Mouse (Mus musculus) heart, adult 2 months (tissue): ENCODE results near the gene Plekhm1.

Source experiments
- CTCF ChIP-seq: fragments of 200-600 bp; IDR thresholded peaks from 2 replicates; pipeline ENCODE4 v1.8.1; 2022; ENCODE audit warnings: antibody characterized with exemption, mild to moderate bottlenecking, moderate library complexity
- EP300 ChIP-seq: fragments of 200-500 bp; IDR thresholded peaks from 2 replicates; pipeline ENCODE4 v1.6.1; 2011; ENCODE audit warnings: low read depth, low read length, control low read depth; ENCODE audit not compliant: insufficient read depth

DNA sequence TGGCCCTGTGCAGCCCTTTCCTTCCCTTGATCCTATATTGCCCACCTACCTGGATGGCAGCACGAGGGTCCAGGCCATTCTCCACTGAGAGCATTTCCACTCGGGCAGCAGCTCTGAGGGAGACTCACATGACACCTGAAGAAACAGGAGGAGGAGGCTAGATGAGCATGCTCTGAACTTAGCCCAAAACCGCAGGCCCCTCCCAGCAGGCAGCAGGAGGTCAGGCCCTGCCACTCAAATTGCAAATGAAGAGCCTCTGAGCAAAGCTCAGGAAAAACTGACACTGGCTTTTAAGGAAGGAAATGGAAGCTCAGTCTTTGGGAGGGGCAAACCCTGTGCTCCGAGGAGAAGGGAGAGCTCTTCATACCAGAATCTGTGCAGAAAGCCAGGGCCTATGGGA, 8.7 kb downstream of the Plekhm1 start:
- TF ChIP-seq CTCF (no peak), EP300 (no peak)
